Mouse (Mus musculus) myocyte (in vitro differentiated cells): Measurements from ENCODE around the gene Hectd2.

Experiments
- E2F4 ChIP-seq: IDR thresholded peaks from one replicate; pipeline ENCODE4 v1.6.1; 2011; ENCODE audit warnings: mild to moderate bottlenecking, control low read depth, moderate library complexity; ENCODE audit not compliant: insufficient read depth
- MYOG ChIP-seq, 3 experiments: IDR thresholded peaks; one replicate each; pipeline ENCODE4 v1.6.1; 2011; ENCODE audit warnings: control low read depth in 2 of 3, low read depth in 2 of 3, mild to moderate bottlenecking in 2 of 3; ENCODE audit not compliant: insufficient read length in 2 of 3, control insufficient read depth in 1 of 3, insufficient read depth in 1 of 3
- POLR2A ChIP-seq: IDR thresholded peaks from one replicate; pipeline ENCODE4 v1.6.1; 2011; ENCODE audit warnings: low read depth, mild to moderate bottlenecking, control low read depth, moderate library complexity; ENCODE audit not compliant: insufficient read length
- TCF12 ChIP-seq: IDR thresholded peaks from one replicate; pipeline ENCODE4 v1.6.1; 2011; ENCODE audit warnings: mild to moderate bottlenecking, control low read depth; ENCODE audit not compliant: poor library complexity, insufficient read depth, severe bottlenecking
- USF1 ChIP-seq: IDR thresholded peaks from one replicate; pipeline ENCODE4 v1.6.1; 2011; ENCODE audit warnings: low read depth, mild to moderate bottlenecking, control low read depth, moderate library complexity

- TF ChIP-seq POLR2A (no peak), USF1 (no peak), E2F4 (no peak), TCF12 (no peak), MYOG (IDR thresholded peaks at IDR 0.05; ENCODE audit: control insufficient read depth in 1 of 3, insufficient read depth in 1 of 3, insufficient read length in 2 of 3, low read depth in 2 of 3) (no peak)
These were observed 14.3 kb upstream of the Hectd2 start for GRCm38 (mm10) chr19:36540012-36540606.
